Mouse (Mus musculus) mouse embryonic stem cell (cell line): ENCODE results near the gene Gm37419.

Source experiments
- in situ Hi-C, 2 experiments: fragments of 300-500 bp; cut with MboI; formaldehyde crosslinking; loops; 1 replicate in 1 of 2; 3 replicates in 1 of 2; pipeline ENCODE4 v1.14.3; 2019 to 2020; ENCODE audit warnings: low sequenced_read_pairs in 2 of 2, low pct_unique_long_range_greater_than_20kb in 1 of 2, mixed read lengths in 1 of 2; ENCODE audit not compliant: unreplicated experiment in 1 of 2

Gene Gm37419

GRCm38 (mm10) chr16:23988466-23989208 is at the start of gene Gm37419, which contains the start of gene Bcl6:
Gm37419 (plus strand) TSS chr16:23988482.
Bcl6 (minus strand) TSS chr16:23988852.
- in situ Hi-C loops = loop anchor here (10.0 to 25.0 kb wide), 3 partner anchors 324 to 1076 kb away; no protein-coding TSS in a partner anchor

GRCm38 (mm10) chr16:23944801-23945200 is 43.5 kb upstream of the Gm37419 start:
- in situ Hi-C loops = no loop called here

- in situ Hi-C loops = no loop called here
Observed at GRCm38 (mm10) chr16:23947654-23948053, 40.6 kb upstream of the Gm37419 start.

GRCm38 (mm10) chr16:23952101-23952727 is 36.1 kb upstream of the Gm37419 start:
- in situ Hi-C loops = loop anchor here (5.0 to 10.0 kb wide), 2 partner anchors 320 to 497 kb away; no protein-coding TSS in a partner anchor

- in situ Hi-C loops = loop anchor here (5.0 to 10.0 kb wide), 2 partner anchors 321 to 499 kb away; no protein-coding TSS in a partner anchor
Observed at GRCm38 (mm10) chr16:23953189-23953958, 34.9 kb upstream of the Gm37419 start.

GRCm38 (mm10) chr16:23953959-23954260 is 34.4 kb upstream of the Gm37419 start:
- in situ Hi-C loops = loop anchor here (5.0 to 10.0 kb wide), 2 partner anchors 322 to 499 kb away; no protein-coding TSS in a partner anchor

GRCm38 (mm10) chr16:23958938-23959337 is 29.3 kb upstream of the Gm37419 start:
- in situ Hi-C loops = loop anchor here in 1 of 2 experiments (5.0 to 10.0 kb wide), 2 partner anchors 407 to 504 kb away; no protein-coding TSS in a partner anchor

GRCm38 (mm10) chr16:23962401-23962800 is 25.9 kb upstream of the Gm37419 start:
- in situ Hi-C loops = no loop called here

GRCm38 (mm10) chr16:23963896-23964668 is 24.2 kb upstream of the Gm37419 start:
- in situ Hi-C loops = no loop called here

- in situ Hi-C loops = no loop called here
Observed at GRCm38 (mm10) chr16:23964706-23965367, 23.4 kb upstream of the Gm37419 start.

- in situ Hi-C loops = no loop called here
Observed at GRCm38 (mm10) chr16:23966066-23966465, 22.2 kb upstream of the Gm37419 start.

- in situ Hi-C loops = no loop called here
Observed at GRCm38 (mm10) chr16:23967301-23967700, 21.0 kb upstream of the Gm37419 start.

GRCm38 (mm10) chr16:23968888-23969287 is 19.4 kb upstream of the Gm37419 start:
- in situ Hi-C loops = no loop called here

GRCm38 (mm10) chr16:23969919-23970318 is 18.4 kb upstream of the Gm37419 start:
- in situ Hi-C loops = no loop called here

GRCm38 (mm10) chr16:23972126-23972740 is 16.0 kb upstream of the Gm37419 start:
- in situ Hi-C loops = no loop called here

- in situ Hi-C loops = no loop called here
Observed at GRCm38 (mm10) chr16:23972901-23973300, 15.4 kb upstream of the Gm37419 start.

- in situ Hi-C loops = no loop called here
Observed at GRCm38 (mm10) chr16:23973635-23974367, 14.5 kb upstream of the Gm37419 start.
